Mouse (Mus musculus) heart, embryonic 13.5 days (tissue): ENCODE measurements around the gene Dnajb14. TPM values are rescaled to one million over a fixed set of nuclear protein-coding genes. Genes with fewer than 3 reads are reported as not detected.
"Not testable (repeated sequence)": the region's sequence is repeated elsewhere in the genome, so short reads cannot be mapped to it uniquely, and the experiment has no call there.

Experiments used
- ATAC-seq: fragments of 200-750 bp; cut with Nextera tagmentation; 2 replicates; pipeline ENCODE4 v1.8.0; 2017; ENCODE audit warnings: moderate TSS enrichment; ENCODE audit not compliant: insufficient number of reproducible peaks, low FRiP score, low TSS enrichment; ENCODE audit errors: extremely low read depth
- H3K27ac ChIP-seq: fragments of 300-500 bp; sonication (generic); replicated peaks from 2 replicates; pipeline ENCODE4 v1.5.1; 2015; ENCODE audit warnings: moderate library complexity, mild to moderate bottlenecking, inconsistent platforms
- H3K27me3 ChIP-seq: fragments of 300-500 bp; sonication (generic); replicated peaks from 2 replicates; pipeline ENCODE4 v1.6.1; 2015; ENCODE audit warnings: mild to moderate bottlenecking, inconsistent platforms
- H3K36me3 ChIP-seq: fragments of 300-500 bp; sonication (generic); 2 replicates; pipeline ENCODE4 v1.6.1; 2015; ENCODE audit warnings: mild to moderate bottlenecking, inconsistent platforms
- H3K4me1 ChIP-seq: fragments of 300-500 bp; sonication (generic); 2 replicates; pipeline ENCODE4 v1.6.1; 2015; ENCODE audit warnings: inconsistent platforms
- H3K4me2 ChIP-seq: fragments of 300-500 bp; sonication (generic); 2 replicates; pipeline ENCODE4 v1.6.1; 2015; ENCODE audit warnings: inconsistent platforms, mild to moderate bottlenecking, moderate library complexity
- H3K4me3 ChIP-seq: fragments of 300-500 bp; sonication (generic); 2 replicates; pipeline ENCODE4 v1.5.1; 2015; ENCODE audit warnings: moderate library complexity, mild to moderate bottlenecking, inconsistent platforms
- H3K9ac ChIP-seq: fragments of 300-500 bp; sonication (generic); 2 replicates; pipeline ENCODE4 v1.6.1; 2015; ENCODE audit warnings: inconsistent platforms, mild to moderate bottlenecking, moderate library complexity
- H3K9me3 ChIP-seq: fragments of 300-500 bp; sonication (generic); 2 replicates; pipeline ENCODE4 v1.6.1; 2016; ENCODE audit warnings: inconsistent platforms
- WGBS: fragments of 180-500 bp; shearing (Covaris S2); methylation state at CpG from one replicate; pipeline ENCODE4 v1.1.7; 2015; ENCODE audit warnings: mixed read lengths; 5-methylcytosine and 5-hydroxymethylcytosine counted together
- polyA plus RNA-seq: library from polyadenylated mRNA; unstranded; fragments of >200 nt; fragmentation: Nextera tagmentation; extraction: Ambion mirVana; gene quantifications from 2 replicates; pipeline ENCODE4 v1.2.1, GENCODE M21; 2015

Gene Dnajb14
- polyA plus RNA-seq, 1 experiment from 2014 or later, result 7.4 TPM

DNA sequence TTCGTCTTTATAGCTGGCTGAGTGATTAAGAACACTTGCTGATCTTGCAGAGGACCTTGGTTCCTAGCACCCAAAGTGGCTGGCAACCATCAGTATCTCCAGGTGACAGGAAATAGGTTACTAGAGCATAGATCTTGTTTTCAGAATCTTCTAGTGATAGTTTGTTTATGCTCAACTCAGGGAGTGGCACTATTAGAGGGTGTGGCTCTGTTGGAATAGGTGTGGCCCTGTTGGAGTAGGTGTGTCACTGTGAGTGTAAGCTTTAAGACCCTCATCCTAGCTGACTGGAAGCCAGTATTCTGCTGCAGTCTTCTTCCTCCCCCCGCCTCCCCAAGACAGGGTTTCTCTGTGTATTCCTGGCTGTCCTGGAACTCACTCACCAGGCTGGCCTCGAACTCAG lies 23.2 kb upstream of the Dnajb14 start:
- no peaks in the 10 kb centered on the region for H3K9me3 ChIP-seq
- H3K4me2 ChIP-seq, result no peak overlapping the region
- ATAC-seq, result no peak
- H3K36me3 ChIP-seq, result no peaks in the 10 kb centered on the region
- H3K9ac ChIP-seq, result no peak overlapping the region
- H3K4me1 ChIP-seq, result no peaks in the 10 kb centered on the region
- 73% methylated on average over 3 of the region's 3 CpGs for WGBS
- no peaks in the 10 kb centered on the region for H3K27me3 ChIP-seq
- H3K4me3 ChIP-seq, result no peak overlapping the region
- H3K27ac ChIP-seq, result no peak overlapping the region

DNA sequence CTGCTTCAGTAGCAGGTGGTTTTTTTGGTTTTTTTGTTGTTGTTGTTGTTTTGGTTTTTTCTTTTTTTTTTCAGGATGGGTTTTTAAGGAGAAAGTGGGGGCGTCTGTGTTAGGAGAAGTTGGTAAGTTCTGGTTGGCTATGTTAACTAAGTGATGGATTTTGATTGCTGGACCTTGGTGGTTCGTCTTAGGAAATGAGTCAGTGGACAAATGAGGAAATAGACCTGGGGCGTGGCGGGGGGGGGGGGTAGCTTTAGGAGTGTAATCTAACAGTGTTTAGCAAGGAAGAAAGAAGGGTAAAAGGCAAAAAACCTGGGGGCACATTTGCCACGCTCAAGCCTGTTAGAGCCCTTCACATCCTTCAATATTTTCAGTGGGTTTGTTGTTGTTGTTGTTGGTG lies 20.9 kb upstream of the Dnajb14 start:
- no peak overlapping the region for H3K9ac ChIP-seq
- no peak for ATAC-seq
- H3K27ac ChIP-seq, result no peak overlapping the region
- H3K27me3 ChIP-seq, result no peaks in the 10 kb centered on the region
- no peaks in the 10 kb centered on the region for H3K4me1 ChIP-seq
- no peaks in the 10 kb centered on the region for H3K36me3 ChIP-seq
- no peak overlapping the region for H3K4me3 ChIP-seq
- 70% methylated on average over 5 of the region's 5 CpGs for WGBS
- no peak overlapping the region for H3K4me2 ChIP-seq
- no peaks in the 10 kb centered on the region for H3K9me3 ChIP-seq

DNA sequence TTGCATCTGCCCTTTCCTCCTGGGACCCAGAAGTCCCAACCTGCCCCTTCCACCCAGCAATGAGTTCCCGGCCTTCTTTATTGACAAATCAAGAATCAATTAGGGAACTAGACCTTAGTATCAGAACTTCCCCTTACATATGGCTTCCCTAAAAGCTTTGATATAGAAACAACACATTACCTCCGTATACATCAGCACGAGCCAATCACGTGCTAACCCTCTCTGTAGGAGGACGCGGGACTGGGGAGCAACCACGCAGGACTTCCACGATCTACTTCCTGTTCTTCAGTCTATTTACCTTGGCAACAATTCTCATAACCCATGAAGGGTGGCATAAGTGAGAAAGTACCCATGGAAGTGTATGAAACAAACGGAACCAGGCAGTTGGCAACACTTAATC lies 19.1 kb upstream of the Dnajb14 start:
- ATAC-seq, result no peak
- no peak overlapping the region for H3K9ac ChIP-seq
- H3K4me3 ChIP-seq, result no peak overlapping the region
- no peak overlapping the region for H3K4me2 ChIP-seq
- no peaks in the 10 kb centered on the region for H3K9me3 ChIP-seq
- H3K4me1 ChIP-seq, result no peaks in the 10 kb centered on the region
- H3K36me3 ChIP-seq, result no peaks in the 10 kb centered on the region
- H3K27me3 ChIP-seq, result no peaks in the 10 kb centered on the region
- 81% methylated on average over 9 of the region's 9 CpGs for WGBS
- no peak overlapping the region for H3K27ac ChIP-seq

DNA sequence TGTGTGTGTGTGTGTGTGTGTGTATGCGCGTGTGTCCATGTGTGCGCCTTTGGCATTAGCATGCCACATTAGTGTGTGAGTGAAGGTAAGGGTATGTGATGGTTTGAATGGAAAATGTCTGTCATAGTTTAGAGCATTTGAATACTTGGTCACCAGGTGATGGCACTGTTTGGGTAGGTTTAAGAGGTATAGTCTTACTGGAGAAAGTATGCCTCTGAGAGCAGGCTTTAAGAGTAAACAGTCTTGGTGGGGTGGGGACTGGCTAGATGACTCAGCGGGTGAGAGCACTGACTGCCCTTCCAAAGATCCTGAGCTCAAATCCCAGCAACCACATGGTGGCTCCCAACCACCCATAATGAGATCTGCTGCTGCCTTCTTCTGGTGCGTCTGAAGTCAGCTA lies 17.8 kb upstream of the Dnajb14 start:
- H3K4me2 ChIP-seq, result no peak overlapping the region
- no peaks in the 10 kb centered on the region for H3K36me3 ChIP-seq
- no peak overlapping the region for H3K9ac ChIP-seq
- no peaks in the 10 kb centered on the region for H3K4me1 ChIP-seq
- H3K27me3 ChIP-seq, result no peaks in the 10 kb centered on the region
- H3K9me3 ChIP-seq, result no peaks in the 10 kb centered on the region
- no peak for ATAC-seq
- no peak overlapping the region for H3K27ac ChIP-seq
- 80% methylated on average over 5 of the region's 5 CpGs for WGBS
- H3K4me3 ChIP-seq, result no peak overlapping the region

DNA sequence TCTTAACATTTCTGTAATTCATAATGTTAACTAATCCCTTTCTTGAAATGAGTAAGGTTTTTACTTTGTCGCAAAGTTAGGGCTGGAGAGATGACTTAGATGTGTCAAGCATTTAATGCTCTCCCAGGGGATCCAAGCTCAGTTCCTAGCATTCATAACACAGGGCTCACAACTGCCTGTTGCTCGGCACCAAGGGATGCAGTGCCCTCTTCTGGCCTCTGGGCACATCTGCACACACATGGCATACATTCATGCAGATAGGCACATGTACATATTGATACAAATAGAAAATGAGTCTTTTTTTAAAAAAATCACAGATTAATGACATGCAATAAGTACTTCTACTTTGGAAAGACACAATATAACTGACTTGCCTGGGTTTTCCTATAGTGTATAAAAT lies 16.3 kb upstream of the Dnajb14 start:
- WGBS, result 83% methylated on average over 2 of the region's 2 CpGs
- H3K4me2 ChIP-seq, result no peak overlapping the region
- no peak for ATAC-seq

DNA sequence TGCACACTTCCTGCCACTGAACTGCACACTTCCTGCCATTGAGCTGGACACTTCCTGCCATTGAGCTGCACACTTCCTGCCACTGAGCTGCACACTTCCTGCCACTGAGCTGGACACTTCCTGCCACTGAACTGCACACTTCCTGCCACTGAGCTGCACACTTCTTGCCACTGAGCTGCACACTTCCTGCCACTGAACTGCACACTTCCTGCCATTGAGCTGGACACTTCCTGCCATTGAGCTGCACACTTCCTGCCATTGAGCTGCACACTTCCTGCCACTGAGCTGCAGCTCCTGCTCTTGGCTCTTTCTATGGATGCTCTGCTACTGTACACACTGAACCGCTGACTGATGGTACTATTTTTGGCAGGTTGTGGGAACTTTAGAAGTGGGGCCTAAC lies 14.5 kb upstream of the Dnajb14 start:
- not testable (repeated sequence) for ATAC-seq, H3K4me1 ChIP-seq, H3K36me3 ChIP-seq, H3K4me2 ChIP-seq, H3K9me3 ChIP-seq, H3K9ac ChIP-seq, H3K27me3 ChIP-seq, H3K4me3 ChIP-seq
- H3K27ac ChIP-seq, result peak overlapping the region; percentile 41; the same call in 1 of the 2 replicates
- WGBS, result 64% methylated on average over 1 of the region's 1 CpGs

More for the DNA sequence above, 16.3 kb upstream of the Dnajb14 start:
- Histone ChIP-seq H3K27me3 (no peaks in the 10 kb centered on the region), H3K27ac (no peak overlapping the region), H3K4me3 (no peak overlapping the region), H3K9ac (no peak overlapping the region), H3K9me3 (no peaks in the 10 kb centered on the region), H3K36me3 (no peaks in the 10 kb centered on the region), H3K4me1 (no peaks in the 10 kb centered on the region)

DNA sequence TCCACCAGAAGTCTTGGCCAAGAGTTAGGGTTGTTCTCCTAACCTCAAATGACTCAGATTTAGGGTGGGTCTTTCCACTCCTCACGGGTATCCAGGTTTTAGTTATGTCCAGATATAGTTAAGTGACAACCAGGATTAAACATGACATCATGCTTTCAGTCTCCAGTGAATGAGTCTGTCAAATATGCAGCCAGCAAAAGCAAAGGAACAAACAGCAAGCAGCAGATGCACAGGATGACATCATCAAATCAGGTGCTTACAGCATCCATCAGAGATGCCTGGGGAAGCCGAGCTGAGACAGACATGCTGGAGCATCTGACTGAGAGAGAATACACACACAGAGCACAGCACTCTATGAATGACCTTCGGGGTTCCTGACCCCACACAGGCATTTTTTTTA lies 12.1 kb upstream of the Dnajb14 start:
- H3K36me3 ChIP-seq, result no peaks in the 10 kb centered on the region
- no peak overlapping the region for H3K9ac ChIP-seq
- H3K27me3 ChIP-seq, result no peaks in the 10 kb centered on the region
- peaks cover under 1% of the 10 kb centered on the region; the same call in 1 of the 2 replicates for H3K4me1 ChIP-seq
- 44% methylated on average over 3 of the region's 3 CpGs for WGBS
- H3K4me2 ChIP-seq, result no peak overlapping the region
- H3K27ac ChIP-seq, result no peak overlapping the region
- no peak for ATAC-seq
- H3K4me3 ChIP-seq, result no peak overlapping the region
- no peaks in the 10 kb centered on the region for H3K9me3 ChIP-seq

DNA sequence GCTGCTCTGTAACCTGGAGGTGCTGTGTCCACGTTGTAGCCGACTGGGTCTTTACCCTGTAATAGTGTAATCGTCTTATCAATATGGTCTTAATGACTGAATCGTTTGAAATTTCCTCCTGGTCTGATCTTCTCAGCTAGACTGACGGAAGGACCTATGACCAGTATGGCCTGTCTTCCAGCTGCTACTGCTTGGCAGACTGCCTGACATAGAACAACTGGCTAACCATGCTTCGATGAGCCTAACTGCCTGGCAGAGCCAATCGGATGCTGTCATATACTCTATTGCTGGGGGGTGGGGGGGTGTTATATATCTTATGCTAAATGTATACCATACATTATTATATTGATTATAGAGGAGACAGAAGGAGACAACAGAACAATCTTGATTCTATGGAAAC lies 11.4 kb upstream of the Dnajb14 start:
- Histone ChIP-seq H3K27ac (no peak overlapping the region), H3K4me3 (no peak overlapping the region), H3K36me3 (no peaks in the 10 kb centered on the region), H3K4me1 (peaks cover 8% of the 10 kb centered on the region; the same call in 1 of the 2 replicates), H3K27me3 (no peaks in the 10 kb centered on the region), H3K9ac (no peak overlapping the region), H3K9me3 (no peaks in the 10 kb centered on the region), H3K4me2 (no peak overlapping the region)
- ATAC-seq, result no peak
- WGBS, result 69% methylated on average over 7 of the region's 7 CpGs

DNA sequence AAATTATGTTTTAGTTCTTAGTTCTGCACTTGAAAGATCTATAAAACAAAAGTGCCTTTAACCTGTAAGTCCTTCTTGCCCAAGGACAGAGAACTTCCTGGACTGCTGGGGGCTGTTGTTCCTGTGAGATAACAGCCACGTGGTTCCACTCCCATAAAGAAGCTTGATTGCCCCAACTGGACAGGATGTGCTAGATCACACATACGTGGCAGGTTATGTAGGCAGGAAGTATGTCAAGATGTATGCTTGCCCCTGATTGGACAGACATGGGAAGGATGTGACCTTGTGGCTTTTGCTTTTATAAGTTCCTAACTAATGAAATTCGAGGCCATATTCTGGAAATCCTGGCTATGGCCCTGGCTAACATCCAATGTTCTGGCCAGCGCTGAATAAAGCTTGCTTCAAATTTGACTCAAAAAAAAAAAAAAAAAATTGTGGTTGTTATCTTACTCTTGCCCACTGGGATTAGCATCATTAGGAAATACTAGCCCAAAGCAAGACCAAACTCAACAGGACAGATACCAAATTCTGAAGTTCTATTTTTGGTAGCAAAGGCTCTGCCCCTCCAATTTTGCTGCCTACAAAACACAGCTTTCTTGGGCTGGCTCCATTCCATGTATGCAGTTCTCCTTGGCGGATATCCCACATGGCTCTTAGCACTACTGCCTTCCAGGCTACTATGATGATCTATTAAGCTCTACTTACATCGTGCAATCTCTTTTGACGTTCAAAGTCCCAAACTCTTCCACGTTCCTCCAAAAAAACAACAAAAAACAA lies 6.9 kb upstream of the Dnajb14 start:
- WGBS, result 65% methylated on average over 8 of the region's 8 CpGs
- H3K9me3 ChIP-seq, result no peaks in the 10 kb centered on the region
- H3K27ac ChIP-seq, result peak overlapping the region; percentile 16; the same call in 1 of the 2 replicates
- peaks cover 17% of the 10 kb centered on the region for H3K4me1 ChIP-seq
- no peaks in the 10 kb centered on the region for H3K36me3 ChIP-seq
- ATAC-seq, result no peak
- H3K4me2 ChIP-seq, result no peak overlapping the region
- no peak overlapping the region for H3K4me3 ChIP-seq
- H3K9ac ChIP-seq, result no peak overlapping the region
- no peaks in the 10 kb centered on the region for H3K27me3 ChIP-seq

DNA sequence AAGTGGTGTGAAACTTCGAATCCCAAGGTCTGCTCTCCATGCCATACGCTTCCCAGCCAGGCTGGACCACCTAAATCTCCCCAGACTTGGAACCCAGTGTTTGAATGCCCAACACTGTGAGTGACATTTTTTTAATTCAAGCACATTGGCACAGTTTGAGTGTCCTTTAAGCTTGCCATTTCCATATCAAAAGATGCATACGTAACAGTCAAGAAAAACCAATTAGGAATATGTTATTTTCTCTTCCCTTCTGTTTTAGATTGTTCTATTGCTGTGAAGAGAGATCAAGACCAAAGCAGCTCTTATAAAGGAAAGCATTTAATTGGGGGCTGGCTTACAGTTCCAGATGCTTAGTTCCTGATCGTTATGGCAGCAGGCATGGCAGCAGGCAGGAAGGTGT lies 6.0 kb upstream of the Dnajb14 start:
- no peak overlapping the region for H3K4me2 ChIP-seq
- 92% methylated on average over 4 of the region's 4 CpGs for WGBS
- peaks cover 4% of the 10 kb centered on the region for H3K36me3 ChIP-seq
- ATAC-seq, result no peak
- peaks cover 22% of the 10 kb centered on the region for H3K4me1 ChIP-seq
- H3K9me3 ChIP-seq, result no peaks in the 10 kb centered on the region
- no peak overlapping the region for H3K4me3 ChIP-seq
- no peak overlapping the region for H3K9ac ChIP-seq
- H3K27ac ChIP-seq, result no peak overlapping the region
- no peaks in the 10 kb centered on the region for H3K27me3 ChIP-seq

DNA sequence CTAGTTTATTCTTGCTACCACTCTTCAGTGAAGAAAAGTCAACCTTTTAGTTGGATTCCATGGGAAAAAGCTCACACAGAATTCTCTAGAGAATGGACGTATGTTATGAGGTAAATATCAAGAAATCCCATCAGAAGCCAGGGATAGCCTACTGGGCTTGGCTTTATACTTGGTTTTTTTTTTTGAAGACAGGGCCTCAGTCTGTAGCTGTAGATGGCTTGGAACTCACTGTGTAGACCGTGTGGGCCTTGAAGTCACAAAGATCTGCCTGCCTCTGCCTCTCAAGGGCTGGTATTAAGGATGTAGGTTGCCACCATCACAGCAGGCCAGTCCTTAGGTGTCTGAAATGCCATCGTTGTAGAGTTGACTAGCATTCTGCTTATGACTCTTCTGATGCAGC lies 4.9 kb upstream of the Dnajb14 start:
- no peak overlapping the region for H3K4me3 ChIP-seq
- no peaks in the 10 kb centered on the region for H3K9me3 ChIP-seq
- 90% methylated on average over 3 of the region's 3 CpGs for WGBS
- no peak for ATAC-seq
- no peak overlapping the region for H3K4me2 ChIP-seq
- H3K4me1 ChIP-seq, result peaks cover 30% of the 10 kb centered on the region
- no peaks in the 10 kb centered on the region for H3K27me3 ChIP-seq
- no peak overlapping the region for H3K27ac ChIP-seq
- H3K9ac ChIP-seq, result no peak overlapping the region
- peaks cover 10% of the 10 kb centered on the region for H3K36me3 ChIP-seq
